Mouse (Mus musculus): ENCODE measurements around the gene Paqr3. TPM values are rescaled to one million over a fixed set of nuclear protein-coding genes. Genes with fewer than 3 reads are reported as not detected.

Paqr3 gene
- polyA plus RNA-seq, 2 experiments = 3.9 to 5.0 TPM

DNA sequence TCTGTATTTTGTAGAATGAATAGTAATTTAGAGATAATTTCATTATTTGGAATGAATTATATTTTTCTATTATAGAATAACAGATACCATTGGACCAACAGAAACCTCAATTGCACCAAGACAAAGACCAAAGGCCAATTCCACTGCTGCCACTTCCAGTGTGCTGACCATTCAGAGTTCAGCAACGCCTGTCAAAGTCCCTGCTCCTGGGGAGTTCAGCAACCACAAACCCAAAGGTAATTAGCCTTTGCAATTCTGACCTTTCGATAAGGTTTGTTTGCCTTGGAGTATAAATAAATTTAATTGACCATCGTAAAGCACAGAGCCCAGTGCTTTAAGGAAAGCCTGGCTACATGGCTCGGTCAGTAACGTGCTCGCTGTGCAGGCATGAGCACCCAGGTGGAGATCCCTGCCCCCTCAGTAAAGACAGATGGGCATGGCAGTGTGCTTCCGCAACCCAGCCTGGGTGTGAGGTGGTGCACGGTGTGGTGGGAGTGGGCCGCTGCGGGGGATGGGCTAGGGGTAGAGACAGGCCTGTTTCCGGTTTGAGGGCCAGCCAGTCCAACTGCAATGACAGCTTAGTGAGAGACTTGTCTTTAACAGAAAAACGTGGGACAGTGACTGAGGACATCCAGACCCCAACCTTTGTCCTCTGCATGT lies 54.5 kb downstream of the Paqr3 start:
- DNase-seq (ENCODE audit: low spot score) (no peak), ATAC-seq (ENCODE audit: low FRiP score, low read depth) (no peak)
- H3K27ac ChIP-seq (replicated peaks; ENCODE audit: low read depth, low read length) = no peak overlapping the region
- no peak overlapping the region for H3K4me2 ChIP-seq (replicated peaks; ENCODE audit: low read depth, low read length, severe bottlenecking)
- no peaks in the 10 kb centered on the region for H3K9me3 ChIP-seq (ENCODE audit: control insufficient read depth, low read length)
- H3K27me3 ChIP-seq (ENCODE audit: control insufficient read depth, insufficient read depth, low read length) = no peaks in the 10 kb centered on the region
- WGBS = 34% methylated on average over 12 of the region's 12 CpGs
- no peaks in the 10 kb centered on the region for H3K4me1 ChIP-seq (ENCODE audit: control insufficient read depth, insufficient read depth, low read length)
- peaks cover 14% of the 10 kb centered on the region; the same call in 1 of the 2 replicates for H3K36me3 ChIP-seq (ENCODE audit: control insufficient read depth, insufficient read depth, low read length)
- no peak for TF ChIP-seq POLR2A (IDR thresholded peaks at IDR 0.05; ENCODE audit: borderline replicate concordance, extremely low read depth, insufficient read depth, insufficient read length)
- H3K9ac ChIP-seq (ENCODE audit: low read depth, low read length, severe bottlenecking) = no peak overlapping the region
- H3K4me3 ChIP-seq (replicated peaks; ENCODE audit: low read length) = no peak overlapping the region

DNA sequence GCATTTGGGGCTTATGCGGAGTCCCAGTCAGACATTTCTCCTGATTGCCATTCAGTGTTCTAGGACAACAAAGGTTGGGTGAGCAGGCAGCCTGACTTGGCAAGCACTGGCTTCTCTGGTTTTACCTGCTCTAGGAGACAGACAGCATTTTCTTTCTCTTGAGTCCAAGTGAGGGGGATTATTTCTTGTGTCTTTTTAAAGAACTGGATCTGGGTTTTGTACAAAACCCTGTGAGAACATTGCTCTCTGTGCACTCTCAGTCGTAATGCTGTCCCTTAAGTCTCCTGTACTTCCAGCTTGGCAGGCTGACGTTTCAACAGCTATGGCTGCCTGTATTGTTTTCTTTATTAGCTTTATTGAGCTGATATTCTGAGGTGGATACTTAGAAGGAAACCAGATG lies 55.0 kb downstream of the Paqr3 start:
- H3K9me3 ChIP-seq (ENCODE audit: control insufficient read depth, low read length) = no peaks in the 10 kb centered on the region
- 64% methylated on average over 3 of the region's 3 CpGs for WGBS
- TF ChIP-seq POLR2A (IDR thresholded peaks at IDR 0.05; ENCODE audit: borderline replicate concordance, extremely low read depth, insufficient read depth, insufficient read length) = no peak
- no peak overlapping the region for H3K27ac ChIP-seq (replicated peaks; ENCODE audit: low read depth, low read length)
- H3K9ac ChIP-seq (ENCODE audit: low read depth, low read length, severe bottlenecking) = no peak overlapping the region
- H3K4me1 ChIP-seq (ENCODE audit: control insufficient read depth, insufficient read depth, low read length) = no peaks in the 10 kb centered on the region
- DNase-seq (ENCODE audit: low spot score) = no peak
- no peak overlapping the region for H3K4me3 ChIP-seq (replicated peaks; ENCODE audit: low read length)
- H3K36me3 ChIP-seq (ENCODE audit: control insufficient read depth, insufficient read depth, low read length) = peaks cover 14% of the 10 kb centered on the region; the same call in 1 of the 2 replicates
- no peaks in the 10 kb centered on the region for H3K27me3 ChIP-seq (ENCODE audit: control insufficient read depth, insufficient read depth, low read length)
- ATAC-seq (ENCODE audit: low FRiP score, low read depth) = no peak
- H3K4me2 ChIP-seq (replicated peaks; ENCODE audit: low read depth, low read length, severe bottlenecking) = no peak overlapping the region

DNA sequence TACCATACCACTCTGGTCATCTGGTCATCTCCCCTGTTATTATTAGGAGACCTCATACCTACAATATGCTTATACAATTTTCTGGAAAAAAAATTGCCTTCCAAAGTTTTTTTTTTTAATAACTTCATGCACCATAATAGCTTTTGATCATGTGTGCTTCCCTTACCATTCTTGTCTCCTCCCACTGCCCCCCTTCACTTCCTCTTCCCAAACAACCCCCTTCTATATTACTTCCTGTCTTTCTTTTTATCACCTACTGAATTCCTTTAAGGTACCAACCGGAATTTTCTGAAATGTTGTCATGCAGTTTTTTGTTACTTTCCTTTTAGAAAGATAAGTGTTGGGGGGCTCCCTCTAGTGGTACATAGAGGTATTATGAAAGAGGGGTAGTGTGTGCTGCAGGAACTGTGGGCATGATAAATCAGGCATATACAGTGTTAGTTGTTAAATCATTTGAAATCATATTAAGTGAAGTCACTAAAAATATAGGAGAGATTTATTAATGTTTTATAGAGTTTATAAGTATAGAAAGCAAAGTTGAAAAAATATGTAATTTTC lies 55.8 kb downstream of the Paqr3 start:
- peaks cover 14% of the 10 kb centered on the region; the same call in 1 of the 2 replicates for H3K36me3 ChIP-seq (ENCODE audit: control insufficient read depth, insufficient read depth, low read length)
- TF ChIP-seq POLR2A (IDR thresholded peaks at IDR 0.05; ENCODE audit: borderline replicate concordance, extremely low read depth, insufficient read depth, insufficient read length) = no peak
- peak; percentile 75 for DNase-seq (ENCODE audit: low spot score)
- H3K4me3 ChIP-seq (replicated peaks; ENCODE audit: low read length) = no peak overlapping the region
- no peaks in the 10 kb centered on the region for H3K4me1 ChIP-seq (ENCODE audit: control insufficient read depth, insufficient read depth, low read length)
- WGBS = 2% methylated on average over 1 of the region's 1 CpGs
- no peak overlapping the region for H3K27ac ChIP-seq (replicated peaks; ENCODE audit: low read depth, low read length)
- ATAC-seq (ENCODE audit: low FRiP score, low read depth) = 0 out of 2 replicates have a peak, but pooled peaks have one; percentile 57
- H3K4me2 ChIP-seq (replicated peaks; ENCODE audit: low read depth, low read length, severe bottlenecking) = no peak overlapping the region
- no peak overlapping the region for H3K9ac ChIP-seq (ENCODE audit: low read depth, low read length, severe bottlenecking)
- H3K9me3 ChIP-seq (ENCODE audit: control insufficient read depth, low read length) = no peaks in the 10 kb centered on the region
- H3K27me3 ChIP-seq (ENCODE audit: control insufficient read depth, insufficient read depth, low read length) = no peaks in the 10 kb centered on the region

DNA sequence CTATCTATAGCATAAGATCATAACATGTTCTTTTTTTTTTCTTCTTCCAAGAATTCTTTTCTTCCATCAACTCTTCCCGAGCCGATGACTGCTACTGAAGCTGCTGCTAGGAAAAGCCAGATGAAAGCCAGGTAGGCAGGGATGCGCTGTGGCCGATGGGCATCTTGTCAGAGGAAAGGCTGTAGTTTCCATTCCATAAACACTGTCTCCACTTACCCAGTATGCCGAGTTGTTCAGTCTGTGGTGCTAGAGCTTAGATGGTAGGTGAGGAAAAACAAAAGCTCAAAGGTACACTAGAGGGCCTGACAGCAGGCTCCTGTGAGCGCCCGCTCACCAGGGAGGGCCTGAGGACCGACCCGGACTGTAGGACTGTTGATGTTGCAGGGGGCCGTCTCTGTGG lies 56.6 kb downstream of the Paqr3 start:
- no peak for TF ChIP-seq POLR2A (IDR thresholded peaks at IDR 0.05; ENCODE audit: borderline replicate concordance, extremely low read depth, insufficient read depth, insufficient read length)
- H3K27me3 ChIP-seq (ENCODE audit: control insufficient read depth, insufficient read depth, low read length) = no peaks in the 10 kb centered on the region
- no peak overlapping the region for H3K27ac ChIP-seq (replicated peaks; ENCODE audit: low read depth, low read length)
- H3K4me2 ChIP-seq (replicated peaks; ENCODE audit: low read depth, low read length, severe bottlenecking) = no peak overlapping the region
- H3K9ac ChIP-seq (ENCODE audit: low read depth, low read length, severe bottlenecking) = no peak overlapping the region
- ATAC-seq (ENCODE audit: low FRiP score, low read depth) (no peak), DNase-seq (ENCODE audit: low spot score) (no peak)
- H3K4me1 ChIP-seq (ENCODE audit: control insufficient read depth, insufficient read depth, low read length) = no peaks in the 10 kb centered on the region
- no peak overlapping the region for H3K4me3 ChIP-seq (replicated peaks; ENCODE audit: low read length)
- H3K36me3 ChIP-seq (ENCODE audit: control insufficient read depth, insufficient read depth, low read length) = peaks cover 14% of the 10 kb centered on the region; the same call in 1 of the 2 replicates
- no peaks in the 10 kb centered on the region for H3K9me3 ChIP-seq (ENCODE audit: control insufficient read depth, low read length)
- 71% methylated on average over 10 of the region's 10 CpGs for WGBS

DNA sequence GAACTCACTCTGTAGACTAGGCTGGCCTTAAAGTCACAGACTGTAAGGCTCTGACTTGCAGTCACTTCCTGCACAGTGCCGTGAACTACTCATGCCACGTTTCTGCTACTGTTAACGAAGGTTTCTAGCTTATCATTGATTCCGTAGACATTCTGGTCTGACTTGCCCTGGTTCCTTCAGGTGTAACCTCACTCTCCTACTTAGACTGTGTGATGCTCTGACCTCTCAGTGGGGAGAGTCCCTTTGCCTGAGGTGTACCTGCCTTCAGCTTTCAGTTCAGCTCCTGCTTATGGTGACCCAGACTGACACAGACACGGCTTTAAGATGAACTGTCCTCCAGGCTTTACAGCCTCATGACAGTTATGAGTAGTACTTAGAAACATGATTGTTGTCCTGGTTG lies 57.2 kb downstream of the Paqr3 start:
- H3K36me3 ChIP-seq (ENCODE audit: control insufficient read depth, insufficient read depth, low read length) = peaks cover 14% of the 10 kb centered on the region; the same call in 1 of the 2 replicates
- H3K9me3 ChIP-seq (ENCODE audit: control insufficient read depth, low read length) = no peaks in the 10 kb centered on the region
- H3K9ac ChIP-seq (ENCODE audit: low read depth, low read length, severe bottlenecking) = no peak overlapping the region
- H3K27me3 ChIP-seq (ENCODE audit: control insufficient read depth, insufficient read depth, low read length) = no peaks in the 10 kb centered on the region
- WGBS = 78% methylated on average over 5 of the region's 5 CpGs
- H3K4me3 ChIP-seq (replicated peaks; ENCODE audit: low read length) = no peak overlapping the region
- no peak for TF ChIP-seq POLR2A (IDR thresholded peaks at IDR 0.05; ENCODE audit: borderline replicate concordance, extremely low read depth, insufficient read depth, insufficient read length)
- no peak overlapping the region for H3K27ac ChIP-seq (replicated peaks; ENCODE audit: low read depth, low read length)
- DNase-seq (ENCODE audit: low spot score) (no peak), ATAC-seq (ENCODE audit: low FRiP score, low read depth) (no peak)
- H3K4me2 ChIP-seq (replicated peaks; ENCODE audit: low read depth, low read length, severe bottlenecking) = no peak overlapping the region
- no peaks in the 10 kb centered on the region for H3K4me1 ChIP-seq (ENCODE audit: control insufficient read depth, insufficient read depth, low read length)
